In the genomic region with DNA sequence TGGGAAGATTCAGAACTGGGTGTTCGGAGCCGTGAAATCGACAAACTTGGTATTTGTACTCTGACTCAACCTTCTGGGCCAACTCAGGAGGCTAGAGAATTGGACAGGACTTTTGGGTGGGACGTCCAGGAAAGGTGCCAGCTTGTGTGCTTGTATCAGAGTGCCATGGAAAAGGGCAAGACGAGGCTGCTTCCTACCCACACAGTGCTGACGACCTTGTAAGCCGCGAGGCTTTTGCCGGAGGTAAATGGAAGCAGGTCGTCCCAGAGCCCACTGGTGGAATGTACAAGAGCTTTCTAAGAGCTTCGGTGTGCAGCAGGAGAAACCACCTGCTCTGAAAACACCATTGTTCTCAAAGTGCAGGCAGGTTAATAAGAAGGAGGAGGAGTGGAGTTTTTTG, we compare ENCODE assay signal across 24 mouse cellular contexts. TPM values are rescaled to one million over a fixed set of nuclear protein-coding genes. Genes with fewer than 3 reads are reported as not detected.
DNase-seq lines count a peak whose midpoint lies in the region; ATAC-seq and TF ChIP-seq lines count a peak whose summit lies in the region.
"Had no signal": no experiment of that assay in that cellular context is flagged by ENCODE, and none has a peak within 500 bp of the region (broad histone marks: within the 10 kb centered on the region; RNA-seq: fewer than 3 reads in every experiment).

No protein-coding gene starts in this region.

- H3K27ac ChIP-seq in gastrocnemius, adult 2 months: peak overlapping the region; percentile 59
- H3K27ac ChIP-seq in spleen, adult 2 months (ENCODE audit: insufficient read depth, low read length): peak overlapping the region; percentile 36; the same call in 1 of the 2 replicates
- peak overlapping the region; percentile 85 for H3K27ac ChIP-seq in lung, embryonic 16.5 days (ENCODE audit: low read length)
- H3K27ac ChIP-seq: forebrain, embryonic 10.5 days; kidney, embryonic 15.5 days; left cerebral cortex, adult 2 months; liver, embryonic 13.5 days; midbrain, embryonic 15.5 days; neural tube, embryonic 12.5 days; stomach, embryonic 15.5 days had no signal

- no peak for DNase-seq in gastrocnemius, adult 2 months
- DNase-seq in gastrocnemius, postnatal 10 days: no peak
- no peak for DNase-seq in spleen, adult 2 months (ENCODE audit: low read depth in 1 of 2, low spot score in 2 of 2)
- no peak for DNase-seq in spleen, postnatal 10 days (ENCODE audit: low spot score in 2 of 2)
- no peak for DNase-seq in thymus, postnatal 14 days
- DNase-seq in right cerebral cortex, postnatal 10 days (ENCODE audit: low spot score in 2 of 2): no peak
- DNase-seq: cerebellum, adult 18-20 months; cerebellum, postnatal 14 days; forebrain, postnatal 0 days; gastrocnemius, postnatal 36 days; heart, postnatal 10 days; kidney, adult 11 months; kidney, postnatal 36 days; liver, embryonic 13.5 days; right cerebral cortex, postnatal 25 days; spleen, adult 18-20 months; thymus, adult 2 months had no signal

- H3K9ac ChIP-seq in lung, embryonic 16.5 days (ENCODE audit: low read length): no peak overlapping the region
- H3K9ac ChIP-seq: forebrain, postnatal 0 days; kidney, embryonic 15.5 days; liver, embryonic 13.5 days; midbrain, embryonic 15.5 days; neural tube, embryonic 12.5 days; stomach, embryonic 15.5 days had no signal

- no peak for TF ChIP-seq CTCF in gastrocnemius, adult 2 months (IDR thresholded peaks at IDR 0.05)
- TF ChIP-seq CTCF in spleen, adult 2 months (IDR thresholded peaks at IDR 0.05; ENCODE audit: extremely low read depth, insufficient read depth, insufficient read length, insufficient replicate concordance): no peak

- H3K4me3 ChIP-seq in gastrocnemius, adult 2 months: no peak overlapping the region
- no peak overlapping the region for H3K4me3 ChIP-seq in spleen, adult 2 months (ENCODE audit: extremely low read depth, insufficient read depth, insufficient read length)
- no peak overlapping the region for H3K4me3 ChIP-seq in lung, embryonic 16.5 days (ENCODE audit: low read length)
- H3K4me3 ChIP-seq: forebrain, embryonic 10.5 days; kidney, embryonic 15.5 days; left cerebral cortex, adult 2 months; liver, embryonic 13.5 days; midbrain, embryonic 15.5 days; neural tube, embryonic 12.5 days; stomach, embryonic 15.5 days had no signal

- intact Hi-C loops in gastrocnemius, adult 2 months (cut with DNase I): no loop called here

- H3K4me1 ChIP-seq in spleen, adult 2 months (ENCODE audit: control insufficient read depth, insufficient read depth, insufficient read length): peaks cover 3% of the 10 kb centered on the region; the same call in 1 of the 2 replicates
- H3K4me1 ChIP-seq in lung, embryonic 16.5 days (replicated peaks; ENCODE audit: control insufficient read depth, insufficient read depth, low read length): peaks cover 5% of the 10 kb centered on the region
- H3K4me1 ChIP-seq: kidney, embryonic 15.5 days; midbrain, embryonic 15.5 days; stomach, embryonic 15.5 days had no signal

- H3K27me3 ChIP-seq in spleen, adult 2 months (ENCODE audit: control insufficient read depth, insufficient read depth, low read length): no peaks in the 10 kb centered on the region
- H3K27me3 ChIP-seq in lung, embryonic 16.5 days (ENCODE audit: control insufficient read depth, insufficient read depth, low read depth, low read length): no peaks in the 10 kb centered on the region
- H3K27me3 ChIP-seq: kidney, embryonic 15.5 days; midbrain, embryonic 15.5 days; stomach, embryonic 15.5 days had no signal

- peak; percentile 78; the same call in 1 of the 2 replicates for ATAC-seq in lung, embryonic 16.5 days (ENCODE audit: low read depth)
- ATAC-seq: forebrain, postnatal 0 days; midbrain, embryonic 15.5 days had no signal

- no peak for TF ChIP-seq POLR2A in spleen, adult 2 months (IDR thresholded peaks at IDR 0.05; ENCODE audit: low read depth, low read length)

- no peaks in the 10 kb centered on the region for H3K36me3 ChIP-seq in spleen, adult 2 months (ENCODE audit: control insufficient read depth, insufficient read depth, low read length)
- H3K36me3 ChIP-seq in lung, embryonic 16.5 days (ENCODE audit: control insufficient read depth, insufficient read depth, low read length): no peaks in the 10 kb centered on the region
- H3K36me3 ChIP-seq: forebrain, embryonic 10.5 days; kidney, embryonic 15.5 days; liver, embryonic 13.5 days; midbrain, embryonic 15.5 days; neural tube, embryonic 12.5 days; stomach, embryonic 15.5 days had no signal

- H3K9me3 ChIP-seq in lung, embryonic 16.5 days (ENCODE audit: control insufficient read depth, low read length): no peaks in the 10 kb centered on the region
- H3K9me3 ChIP-seq: forebrain, embryonic 10.5 days; kidney, embryonic 15.5 days; liver, embryonic 13.5 days; midbrain, embryonic 15.5 days; neural tube, embryonic 12.5 days; stomach, embryonic 15.5 days had no signal

- 87% methylated on average over 11 of the region's 11 CpGs for WGBS in spleen, adult 2 months
- WGBS in lung, embryonic 16.5 days: 54% methylated on average over 11 of the region's 11 CpGs

- no peak overlapping the region; the same call in 1 of the 2 replicates for H3K4me2 ChIP-seq in lung, embryonic 16.5 days (ENCODE audit: low read depth, low read length)
- H3K4me2 ChIP-seq: kidney, embryonic 15.5 days; liver, embryonic 13.5 days; midbrain, embryonic 15.5 days; neural tube, embryonic 12.5 days; stomach, embryonic 15.5 days had no signal

RNA-seq across cellular contexts. Expression of a gene that starts 10.6 kb away (rescaled TPM):
- total RNA-seq in gastrocnemius, adult 2 months (2021): 1 to 10 TPM; 1.5 to 2.1 TPM
- 10 to 100 TPM in 1 of 2 experiments, 1 to 10 TPM in 1; 9.0 to 14.5 TPM for total RNA-seq in gastrocnemius, postnatal 10 days (2021)
- 123 and 142 TPM in 2 replicates for polyA plus RNA-seq in spleen, adult 2 months (2012; rRNA removed)
- polyA plus RNA-seq in lung, embryonic 16.5 days (2015; fragmentation: Nextera tagmentation; extraction: Ambion mirVana): 15.1 and 15.7 TPM in 2 replicates

RNA-seq across cellular contexts. Expression of a gene that starts 16.2 kb away (rescaled TPM):
- total RNA-seq in gastrocnemius, adult 2 months (2021): 10 to 100 TPM; 21.5 to 23.9 TPM
- total RNA-seq in gastrocnemius, postnatal 10 days (2021): 10 to 100 TPM; 29.7 to 31.8 TPM
- polyA plus RNA-seq in spleen, adult 2 months (2012; rRNA removed): 25.2 and 29.4 TPM in 2 replicates
- polyA plus RNA-seq in lung, embryonic 16.5 days (2015; fragmentation: Nextera tagmentation; extraction: Ambion mirVana): 75.3 and 80.2 TPM in 2 replicates

RNA-seq across cellular contexts. Expression of a gene that starts 58.2 kb away (rescaled TPM):
- 10 to 100 TPM; 42.4 to 49.5 TPM for total RNA-seq in gastrocnemius, adult 2 months (2021)
- 10 to 100 TPM; 42.7 to 43.8 TPM for total RNA-seq in gastrocnemius, postnatal 10 days (2021)
- polyA plus RNA-seq in spleen, adult 2 months (2012; rRNA removed): 40.9 and 44.9 TPM in 2 replicates
- polyA plus RNA-seq in lung, embryonic 16.5 days (2015; fragmentation: Nextera tagmentation; extraction: Ambion mirVana): 91.1 and 92.7 TPM in 2 replicates
